Mouse (Mus musculus): ENCODE results near the gene Cdcp1. TPM values are rescaled to one million over a fixed set of nuclear protein-coding genes. Genes with fewer than 3 reads are reported as not detected.
A peak's percentile ranks its signal among the peaks of the same experiment; 100 is the strongest.

The Cdcp1 gene
- total RNA-seq, 2 experiments from 2014 or later = 0.29 TPM; not detected in 1

DNA sequence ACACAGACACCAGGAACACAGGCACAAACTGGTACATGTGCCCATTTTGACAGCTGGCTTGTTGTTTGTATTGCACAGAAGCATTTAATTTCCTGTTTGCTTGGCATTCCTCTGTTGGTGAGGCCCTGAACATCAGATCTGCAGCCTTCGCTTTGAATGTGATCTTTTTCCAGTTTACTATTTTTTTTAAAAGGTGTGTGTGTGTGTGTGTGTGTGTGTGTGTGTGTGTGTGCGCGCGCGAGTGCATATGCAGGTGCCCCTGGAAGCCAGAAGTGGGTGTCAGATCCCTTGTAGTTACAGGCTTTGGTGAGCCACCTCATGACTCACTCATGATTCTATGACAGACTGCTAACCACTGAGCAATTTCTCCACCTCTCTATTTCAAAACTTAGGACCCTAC, 24.4 kb upstream of the Cdcp1 start:
- no peak for TF ChIP-seq CTCF (IDR thresholded peaks at IDR 0.05)
- H3K4me3 ChIP-seq = no peak overlapping the region
- H3K27ac ChIP-seq = no peak overlapping the region
- DNase-seq (ENCODE audit: extremely low spot score in 1 of 2, low spot score in 2 of 2) = no peak
- intact Hi-C loops (cut with DNase I) = no loop called here

DNA sequence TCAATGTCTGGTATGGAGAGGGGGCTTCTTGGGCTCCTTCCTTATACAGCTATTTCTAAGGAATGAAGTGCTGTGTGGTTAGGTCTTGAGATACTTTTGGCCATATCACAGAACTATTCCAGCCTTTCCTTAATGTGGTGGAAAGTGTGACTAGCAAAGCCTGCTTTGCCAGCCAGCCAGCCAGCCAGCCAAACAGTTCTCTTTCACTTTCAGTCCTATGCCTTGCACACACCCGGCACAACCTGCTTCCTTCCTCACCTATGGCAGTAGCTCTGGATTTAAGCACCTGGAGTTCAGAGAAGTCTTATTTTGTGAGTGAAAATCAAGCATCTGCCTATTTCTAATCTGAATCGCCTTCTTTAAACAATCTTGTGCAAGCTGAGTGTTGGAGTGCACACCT, 23.8 kb upstream of the Cdcp1 start:
- H3K27ac ChIP-seq = no peak overlapping the region
- no peak for TF ChIP-seq CTCF (IDR thresholded peaks at IDR 0.05)
- intact Hi-C loops (cut with DNase I) = no loop called here
- no peak for DNase-seq (ENCODE audit: extremely low spot score in 1 of 2, low spot score in 2 of 2)
- H3K4me3 ChIP-seq = no peak overlapping the region

DNA sequence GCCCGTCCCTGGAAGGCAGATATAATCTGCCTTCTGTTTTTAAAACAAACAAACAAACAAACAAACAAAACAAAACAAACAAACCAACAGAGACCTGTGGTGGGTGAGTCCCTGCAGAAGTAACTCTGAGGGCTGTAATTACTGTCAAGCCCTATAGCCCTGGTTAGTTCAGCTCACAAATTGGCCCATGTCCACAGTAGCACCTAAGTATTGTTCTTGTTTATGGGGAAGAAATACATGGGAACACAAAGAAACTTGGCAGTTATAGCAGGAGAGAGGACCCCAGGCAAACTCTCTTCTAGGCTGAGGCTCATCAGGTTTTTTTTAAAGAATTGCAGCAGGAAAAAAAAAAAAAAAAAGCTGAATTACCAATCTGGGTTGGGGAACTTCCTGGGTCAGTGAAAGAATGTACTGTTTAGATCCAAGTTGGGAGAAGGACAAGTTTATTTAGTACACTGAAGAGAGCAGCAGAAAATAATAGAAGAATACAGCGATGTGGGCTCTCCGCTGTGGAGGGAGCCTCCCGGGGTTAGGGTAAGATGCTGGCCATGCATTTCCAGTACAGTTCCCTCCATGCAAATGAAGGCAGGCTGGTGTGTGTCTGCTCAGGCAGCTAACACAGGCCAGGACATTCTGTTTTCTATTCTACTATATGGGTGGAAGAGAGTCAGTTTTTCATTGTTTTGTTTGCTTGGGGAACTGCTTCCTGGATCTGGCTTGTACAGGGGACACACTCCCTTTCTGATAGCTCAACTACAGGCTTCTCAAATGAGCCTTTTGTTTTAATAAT, 22.6 kb upstream of the Cdcp1 start:
- no peak overlapping the region for H3K4me3 ChIP-seq
- intact Hi-C loops (cut with DNase I) = no loop called here
- DNase-seq (ENCODE audit: extremely low spot score in 1 of 2, low spot score in 2 of 2) = no peak
- no peak overlapping the region for H3K27ac ChIP-seq
- no peak for TF ChIP-seq CTCF (IDR thresholded peaks at IDR 0.05)

DNA sequence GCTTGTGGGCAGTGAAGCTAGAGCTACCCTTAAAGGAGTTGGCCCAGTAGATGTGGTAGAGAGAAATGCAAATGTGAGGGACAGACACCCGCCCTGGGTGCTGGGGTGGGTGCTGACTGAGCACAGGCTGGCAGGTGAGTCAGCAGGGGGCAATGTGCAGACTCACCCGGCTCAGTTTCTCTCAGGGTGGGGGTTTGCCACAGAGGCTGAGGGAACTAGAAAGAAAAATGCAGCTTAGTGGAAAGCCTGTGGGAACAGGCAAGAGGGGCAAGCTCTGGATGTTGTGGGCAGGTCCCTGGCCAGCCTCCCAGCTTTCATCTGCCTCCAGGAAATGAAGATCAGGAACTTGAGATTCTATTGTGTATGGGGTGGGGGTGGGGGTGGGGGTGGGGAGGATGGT, 21.9 kb upstream of the Cdcp1 start:
- DNase-seq (ENCODE audit: extremely low spot score in 1 of 2, low spot score in 2 of 2) = no peak
- Histone ChIP-seq H3K4me3 (no peak overlapping the region), H3K27ac (no peak overlapping the region)
- TF ChIP-seq CTCF (IDR thresholded peaks at IDR 0.05) = no peak
- intact Hi-C loops (cut with DNase I) = no loop called here

DNA sequence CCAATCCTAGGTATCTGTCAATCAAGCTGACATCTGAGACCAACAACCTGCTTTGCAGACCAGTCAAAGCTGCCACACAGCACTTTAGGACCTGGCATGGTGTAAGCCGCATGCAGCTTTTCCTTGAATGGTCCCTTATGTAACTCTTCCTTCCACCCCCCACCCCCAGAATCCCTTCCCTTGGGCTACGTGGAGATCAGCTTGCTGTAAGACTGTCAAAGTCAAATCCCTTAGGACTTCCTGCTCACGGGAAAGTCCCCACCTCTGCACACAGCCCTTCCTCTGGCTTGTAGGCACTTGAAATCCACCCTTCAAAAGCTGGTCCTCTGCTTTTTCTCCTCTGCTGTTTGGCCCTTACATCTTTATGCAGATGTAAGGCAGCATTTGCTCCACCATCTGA, 19.8 kb upstream of the Cdcp1 start:
- intact Hi-C loops (cut with DNase I) = no loop called here
- Histone ChIP-seq H3K4me3 (no peak overlapping the region), H3K27ac (no peak overlapping the region)
- no peak for DNase-seq (ENCODE audit: extremely low spot score in 1 of 2, low spot score in 2 of 2)
- TF ChIP-seq CTCF (IDR thresholded peaks at IDR 0.05) = no peak

DNA sequence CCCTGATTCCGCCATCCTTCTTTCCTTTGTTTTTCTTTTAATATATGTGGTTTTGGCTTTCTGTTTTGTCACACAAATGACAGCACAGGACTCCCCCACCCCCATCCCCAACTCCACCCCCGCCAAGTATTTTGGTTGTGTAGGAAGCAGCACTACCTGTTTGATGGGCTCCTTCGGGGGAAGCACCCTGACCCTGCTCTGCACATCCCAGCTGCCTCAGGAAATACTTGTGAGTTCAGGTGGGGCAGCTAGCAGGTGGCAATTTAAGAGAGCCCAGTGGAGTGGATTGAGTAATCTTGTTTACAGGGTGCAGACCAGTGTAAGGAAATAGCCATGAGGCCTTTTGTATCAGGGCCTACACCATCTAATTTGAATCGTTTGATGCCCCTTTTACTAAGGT, 14.0 kb upstream of the Cdcp1 start:
- no peak for DNase-seq (ENCODE audit: extremely low spot score in 1 of 2, low spot score in 2 of 2)
- Histone ChIP-seq H3K27ac (no peak overlapping the region), H3K4me3 (no peak overlapping the region)
- intact Hi-C loops (cut with DNase I) = no loop called here
- no peak for TF ChIP-seq CTCF (IDR thresholded peaks at IDR 0.05)

DNA sequence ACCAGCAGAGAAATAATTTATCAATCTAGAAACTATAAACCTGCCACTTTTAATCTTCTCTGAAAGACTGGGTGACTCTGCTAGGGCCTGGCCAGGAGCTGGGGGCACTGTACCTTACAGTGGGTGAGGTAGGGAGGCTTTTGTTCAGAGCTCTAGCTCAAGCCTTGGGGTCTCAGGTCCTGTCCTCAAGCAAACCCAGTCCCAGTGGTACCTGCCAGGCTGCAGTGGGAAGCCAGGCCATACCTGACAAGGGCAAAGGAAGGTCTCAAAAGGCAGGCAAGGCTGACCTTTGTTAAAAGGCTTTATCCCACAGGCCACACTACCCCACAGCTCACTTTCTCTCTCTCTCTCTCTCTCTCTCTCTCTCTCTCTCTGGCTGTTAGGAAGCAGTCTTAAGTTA, 12.8 kb upstream of the Cdcp1 start:
- Histone ChIP-seq H3K27ac (no peak overlapping the region), H3K4me3 (no peak overlapping the region)
- TF ChIP-seq CTCF (IDR thresholded peaks at IDR 0.05) = no peak
- intact Hi-C loops (cut with DNase I) = no loop called here
- no peak for DNase-seq (ENCODE audit: extremely low spot score in 1 of 2, low spot score in 2 of 2)

DNA sequence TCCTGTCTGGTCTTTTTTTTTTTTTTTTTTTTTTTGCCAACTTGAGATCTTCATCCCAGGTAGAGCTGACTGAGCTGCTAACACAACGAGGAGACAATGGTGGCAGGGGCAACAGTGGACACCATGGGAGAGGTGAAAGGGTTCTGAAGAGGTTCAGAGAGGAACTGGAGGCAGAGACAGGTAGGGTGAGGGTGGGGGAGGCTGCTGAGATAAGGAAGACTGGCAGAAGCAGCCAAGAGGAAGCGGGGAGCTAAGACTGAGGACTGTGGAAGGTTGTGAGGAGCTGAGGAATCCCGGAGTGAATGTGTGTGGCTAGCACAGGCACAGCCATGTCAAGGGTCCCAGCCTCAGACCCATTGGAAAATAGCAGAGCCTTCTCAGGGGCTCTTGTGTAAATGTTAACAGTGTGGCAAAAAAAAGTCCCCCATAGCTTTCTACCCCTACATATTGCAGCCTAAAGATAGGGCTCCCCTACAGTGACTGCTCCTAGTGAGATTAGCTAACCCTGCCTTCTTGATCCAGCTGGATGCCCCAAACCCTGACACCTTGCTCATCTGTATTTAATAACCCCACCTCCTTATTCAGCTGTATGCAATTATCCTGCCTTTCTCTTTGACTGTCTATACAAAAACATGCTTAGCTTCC, 11.4 kb upstream of the Cdcp1 start:
- no peak for DNase-seq (ENCODE audit: extremely low spot score in 1 of 2, low spot score in 2 of 2)
- no peak for TF ChIP-seq CTCF (IDR thresholded peaks at IDR 0.05)
- Histone ChIP-seq H3K4me3 (no peak overlapping the region), H3K27ac (no peak overlapping the region)
- intact Hi-C loops (cut with DNase I) = no loop called here

DNA sequence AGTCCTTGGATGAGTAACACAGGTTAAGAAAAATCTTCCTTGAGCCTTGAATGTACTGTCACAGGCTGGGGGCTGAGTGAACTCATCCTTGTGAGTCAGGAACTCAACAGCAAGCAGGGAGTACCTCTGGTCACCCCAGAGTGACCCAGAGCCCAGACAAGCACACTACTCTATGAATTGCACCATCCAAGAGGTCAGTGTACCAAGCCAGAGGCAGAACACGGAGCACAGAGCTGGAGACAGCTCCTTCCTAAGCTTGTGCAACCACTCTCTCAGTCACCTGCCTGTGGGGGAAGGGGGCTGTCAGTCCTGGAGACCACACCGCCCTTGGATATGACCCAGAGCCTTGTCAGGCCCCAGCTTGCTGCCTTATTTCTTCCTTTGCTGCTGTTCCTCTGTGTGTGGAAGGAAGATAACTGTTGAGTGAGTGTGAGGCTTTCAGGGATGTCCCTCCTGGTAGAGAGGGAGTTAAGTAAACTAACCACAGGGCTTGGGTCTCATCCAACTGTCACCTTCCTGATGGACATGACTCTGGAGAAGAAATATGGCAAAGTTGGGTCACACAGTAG, 9.1 kb upstream of the Cdcp1 start:
- no peak overlapping the region for H3K4me3 ChIP-seq
- no peak overlapping the region for H3K27ac ChIP-seq
- intact Hi-C loops (cut with DNase I) = no loop called here
- no peak for DNase-seq (ENCODE audit: extremely low spot score in 1 of 2, low spot score in 2 of 2)
- TF ChIP-seq CTCF (IDR thresholded peaks at IDR 0.05) = no peak

DNA sequence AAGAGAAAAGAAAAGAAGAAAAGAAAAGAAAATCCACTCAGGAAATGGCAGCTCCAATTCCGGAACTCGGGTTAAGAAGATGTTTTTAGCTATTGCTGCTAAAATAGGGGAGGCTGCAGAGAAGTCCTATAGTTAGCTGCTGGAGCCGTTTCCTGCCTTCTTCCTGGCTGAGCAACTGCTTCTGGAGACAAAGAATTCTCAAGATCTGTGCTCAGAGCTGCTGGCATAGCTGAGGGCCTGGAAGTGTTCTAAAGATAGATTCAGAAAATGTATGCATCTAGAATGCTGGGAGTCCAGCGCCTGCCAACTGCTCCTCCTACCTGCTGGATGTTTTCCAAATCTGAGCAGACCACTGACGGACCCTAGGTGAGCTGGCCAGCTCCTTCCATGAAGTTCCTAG, 4.0 kb upstream of the Cdcp1 start:
- Histone ChIP-seq H3K4me3 (no peak overlapping the region), H3K27ac (peak overlapping the region; percentile 83)
- DNase-seq (ENCODE audit: extremely low spot score in 1 of 2, low spot score in 2 of 2) = peak; percentile 21 to 40
- intact Hi-C loops (cut with DNase I) = loop anchor here (5.0 kb wide), 1 partner anchor 282 kb away; no protein-coding TSS in a partner anchor
- TF ChIP-seq CTCF (IDR thresholded peaks at IDR 0.05) = no peak

DNA sequence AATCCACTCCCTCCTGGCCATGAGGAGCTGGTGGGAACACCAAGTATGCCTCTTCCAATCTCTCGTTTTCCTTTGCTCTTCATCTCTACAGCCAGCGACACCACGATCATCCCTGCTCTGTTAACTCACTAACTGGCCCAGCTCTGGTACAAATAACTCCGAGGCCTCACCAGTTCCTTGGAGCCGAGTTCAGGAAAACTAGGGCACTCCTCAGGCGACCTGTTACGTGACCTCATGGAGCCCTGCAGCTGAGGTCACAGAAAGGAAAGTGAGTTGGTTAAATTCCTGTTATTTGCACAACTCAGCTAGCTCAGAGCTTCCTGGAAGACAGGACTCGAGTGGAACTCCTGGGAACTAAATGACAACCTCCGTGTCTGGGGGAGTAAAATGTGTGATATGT, 2.5 kb downstream of the Cdcp1 start:
- intact Hi-C loops (cut with DNase I) = no loop called here
- DNase-seq (ENCODE audit: extremely low spot score in 1 of 2, low spot score in 2 of 2) = no peak
- no peak overlapping the region for H3K27ac ChIP-seq
- H3K4me3 ChIP-seq = no peak overlapping the region
- TF ChIP-seq CTCF (IDR thresholded peaks at IDR 0.05) = no peak

DNA sequence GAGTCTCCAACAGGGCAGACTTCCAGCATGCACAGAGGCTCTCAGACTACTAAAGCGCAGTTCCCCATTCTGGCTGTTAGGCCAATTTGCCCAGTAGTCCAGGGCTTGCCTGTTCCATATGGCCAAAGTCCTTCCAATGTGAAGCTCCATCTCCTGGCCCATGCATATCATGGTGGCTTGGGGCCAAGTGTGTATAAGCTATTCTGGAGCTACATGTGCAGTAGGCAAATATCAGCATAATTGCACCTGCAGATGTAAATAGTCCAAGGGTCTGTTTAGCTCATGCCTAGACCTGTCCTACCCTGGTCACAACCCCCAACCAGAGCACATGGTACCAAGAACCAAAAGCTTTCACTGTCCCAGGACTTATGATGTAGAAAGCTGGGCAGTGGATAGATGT, 7.9 kb downstream of the Cdcp1 start:
- intact Hi-C loops (cut with DNase I) = no loop called here
- TF ChIP-seq CTCF (IDR thresholded peaks at IDR 0.05) = no peak
- no peak for DNase-seq (ENCODE audit: extremely low spot score in 1 of 2, low spot score in 2 of 2)
- Histone ChIP-seq H3K4me3 (no peak overlapping the region), H3K27ac (no peak overlapping the region)

All from left cerebral cortex, adult 2 months (tissue).